Mouse (Mus musculus) myocyte (in vitro differentiated cells): ENCODE measurements around the gene Khdrbs2. TPM values are rescaled to one million over a fixed set of nuclear protein-coding genes. Genes with fewer than 3 reads are reported as not detected.

ENCODE experiments used
- H3K27me3 ChIP-seq: one replicate; pipeline ENCODE4 v1.6.1; 2011; ENCODE audit not compliant: control insufficient read depth, insufficient read depth, insufficient read length
- H3K36me3 ChIP-seq: one replicate; pipeline ENCODE4 v1.6.1; 2011; ENCODE audit not compliant: control insufficient read depth, insufficient read depth
- H3K4me2 ChIP-seq: one replicate; pipeline ENCODE4 v1.6.1; 2011; ENCODE audit warnings: low read depth, control low read depth
- H3K4me3 ChIP-seq: one replicate; pipeline ENCODE4 v1.5.1; 2011; ENCODE audit warnings: mild to moderate bottlenecking, control low read depth, moderate library complexity
- H3K79me2 ChIP-seq: one replicate; pipeline ENCODE4 v1.6.1; 2011; ENCODE audit not compliant: control insufficient read depth, insufficient read depth
- H3ac ChIP-seq: one replicate; pipeline ENCODE4 v1.6.1; 2011; ENCODE audit not compliant: control insufficient read depth, insufficient read length
- CEBPB ChIP-seq: IDR thresholded peaks from 2 replicates; pipeline ENCODE4 v1.6.1; 2011; ENCODE audit warnings: mild to moderate bottlenecking, moderate library complexity; ENCODE audit not compliant: poor library complexity, insufficient read depth, severe bottlenecking
- E2F4 ChIP-seq: IDR thresholded peaks from one replicate; pipeline ENCODE4 v1.6.1; 2011; ENCODE audit warnings: mild to moderate bottlenecking, control low read depth, moderate library complexity; ENCODE audit not compliant: insufficient read depth
- MAX ChIP-seq: IDR thresholded peaks from one replicate; pipeline ENCODE4 v1.6.1; 2011; ENCODE audit warnings: low read depth, mild to moderate bottlenecking, control low read depth
- MYOD1 ChIP-seq, 3 experiments: IDR thresholded peaks; one replicate each; pipeline ENCODE4 v1.6.1; 2011; ENCODE audit warnings: control low read depth in 2 of 3, low read depth in 2 of 3, mild to moderate bottlenecking in 2 of 3, moderate library complexity in 1 of 3; ENCODE audit not compliant: insufficient read length in 2 of 3, control insufficient read depth in 1 of 3
- MYOG ChIP-seq, 3 experiments: IDR thresholded peaks; one replicate each; pipeline ENCODE4 v1.6.1; 2011; ENCODE audit warnings: control low read depth in 2 of 3, low read depth in 2 of 3, mild to moderate bottlenecking in 2 of 3; ENCODE audit not compliant: insufficient read length in 2 of 3, control insufficient read depth in 1 of 3, insufficient read depth in 1 of 3
- POLR2A ChIP-seq: IDR thresholded peaks from one replicate; pipeline ENCODE4 v1.6.1; 2011; ENCODE audit warnings: low read depth, mild to moderate bottlenecking, control low read depth, moderate library complexity; ENCODE audit not compliant: insufficient read length
- POLR2AphosphoS2 ChIP-seq: IDR thresholded peaks from one replicate; pipeline ENCODE4 v1.6.1; 2011; ENCODE audit warnings: low read depth, control low read depth; ENCODE audit not compliant: insufficient read length
- REST ChIP-seq: IDR thresholded peaks from one replicate; pipeline ENCODE4 v1.6.1; 2011; ENCODE audit warnings: mild to moderate bottlenecking, control low read depth, moderate library complexity; ENCODE audit not compliant: insufficient read depth, insufficient read length
- SRF ChIP-seq: IDR thresholded peaks from one replicate; pipeline ENCODE4 v1.6.1; 2011; ENCODE audit warnings: low read depth; ENCODE audit not compliant: control insufficient read depth, insufficient read length
- TCF12 ChIP-seq: IDR thresholded peaks from one replicate; pipeline ENCODE4 v1.6.1; 2011; ENCODE audit warnings: mild to moderate bottlenecking, control low read depth; ENCODE audit not compliant: poor library complexity, insufficient read depth, severe bottlenecking
- TCF3 ChIP-seq: IDR thresholded peaks from one replicate; pipeline ENCODE4 v1.6.1; 2011; ENCODE audit warnings: low read depth, control low read depth; ENCODE audit not compliant: insufficient read length
- USF1 ChIP-seq: IDR thresholded peaks from one replicate; pipeline ENCODE4 v1.6.1; 2011; ENCODE audit warnings: low read depth, mild to moderate bottlenecking, control low read depth, moderate library complexity
- polyA plus RNA-seq: library from polyadenylated mRNA; unstranded; fragments of >200 nt; fragmentation: generic; extraction: Trizol; gene quantifications from one replicate; pipeline ENCODE4 v1.2.1, GENCODE M21; 2012; ENCODE audit warnings: missing spikeins

Gene Khdrbs2
- polyA plus RNA-seq, 1 experiment: 0.08 TPM

- Histone ChIP-seq H3K4me2 (no peak overlapping the region), H3K79me2 (no peaks in the 10 kb centered on the region), H3K27me3 (no peaks in the 10 kb centered on the region), H3K36me3 (no peaks in the 10 kb centered on the region), H3K4me3 (no peak overlapping the region), H3ac (no peak overlapping the region)
- TF ChIP-seq POLR2AphosphoS2 (no peak), SRF (no peak), E2F4 (no peak), USF1 (no peak), POLR2A (no peak)
Measured at GRCm38 (mm10) chr1:32301391-32301790, 128.9 kb downstream of the Khdrbs2 start.

DNA sequence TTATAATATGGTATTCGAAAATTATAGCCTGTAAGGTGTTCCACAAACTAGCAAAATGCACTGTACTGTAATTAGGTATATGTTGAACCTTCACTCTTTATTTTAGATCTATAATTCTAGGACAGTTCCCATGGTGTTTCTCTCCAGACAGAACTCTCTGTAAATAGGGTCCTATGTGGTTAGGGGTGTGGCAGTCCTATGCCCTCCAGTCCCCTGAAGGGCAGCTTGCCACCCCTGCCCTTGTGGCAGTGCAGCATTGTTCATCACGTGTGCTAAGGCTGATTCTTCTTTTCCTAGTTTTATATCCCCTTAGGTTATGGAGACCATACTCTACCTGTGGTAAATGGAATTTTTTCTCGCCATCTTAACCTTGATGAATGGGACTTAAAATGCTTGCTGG, 136.6 kb downstream of the Khdrbs2 start:
- no peak overlapping the region for H3K4me2 ChIP-seq
- TF ChIP-seq TCF3 (no peak), CEBPB (no peak), MAX (no peak), E2F4 (no peak), MYOG (IDR thresholded peaks at IDR 0.05; ENCODE audit: control insufficient read depth in 1 of 3, insufficient read depth in 1 of 3, insufficient read length in 2 of 3, low read depth in 2 of 3) (no peak), POLR2A (no peak), USF1 (no peak), SRF (no peak), MYOD1 (IDR thresholded peaks at IDR 0.05; ENCODE audit: control insufficient read depth in 1 of 3, insufficient read length in 2 of 3, low read depth in 2 of 3) (no peak), REST (no peak), POLR2AphosphoS2 (no peak), TCF12 (no peak)
- H3K36me3 ChIP-seq: no peaks in the 10 kb centered on the region
- H3K4me3 ChIP-seq: no peak overlapping the region
- H3ac ChIP-seq: no peak overlapping the region
- no peaks in the 10 kb centered on the region for H3K79me2 ChIP-seq
- H3K27me3 ChIP-seq: no peaks in the 10 kb centered on the region

GRCm38 (mm10) chr1:32309637-32310036, 137.1 kb downstream of the Khdrbs2 start:
- H3K27me3 ChIP-seq: no peaks in the 10 kb centered on the region
- no peaks in the 10 kb centered on the region for H3K79me2 ChIP-seq
- TF ChIP-seq MAX (no peak), TCF3 (no peak), SRF (no peak), USF1 (no peak), POLR2A (no peak), MYOG (IDR thresholded peaks at IDR 0.05; ENCODE audit: control insufficient read depth in 1 of 3, insufficient read depth in 1 of 3, insufficient read length in 2 of 3, low read depth in 2 of 3) (no peak), REST (no peak), MYOD1 (IDR thresholded peaks at IDR 0.05; ENCODE audit: control insufficient read depth in 1 of 3, insufficient read length in 2 of 3, low read depth in 2 of 3) (no peak), TCF12 (no peak), E2F4 (no peak), CEBPB (no peak)
- H3ac ChIP-seq: no peak overlapping the region
- H3K4me3 ChIP-seq: no peak overlapping the region
- H3K36me3 ChIP-seq: no peaks in the 10 kb centered on the region
- H3K4me2 ChIP-seq: no peak overlapping the region

GRCm38 (mm10) chr1:32339108-32339507, 166.6 kb downstream of the Khdrbs2 start:
- no peak overlapping the region for H3K4me2 ChIP-seq
- TF ChIP-seq CEBPB: no peak
- TF ChIP-seq MYOG (IDR thresholded peaks at IDR 0.05; ENCODE audit: control insufficient read depth in 1 of 3, insufficient read depth in 1 of 3, insufficient read length in 2 of 3, low read depth in 2 of 3): no peak
- no peak for TF ChIP-seq TCF12
- TF ChIP-seq POLR2AphosphoS2: no peak
- TF ChIP-seq REST: no peak
- no peak for TF ChIP-seq POLR2A
- TF ChIP-seq MAX: no peak
- TF ChIP-seq USF1: no peak
- no peak for TF ChIP-seq TCF3
- TF ChIP-seq E2F4: no peak
- TF ChIP-seq SRF: no peak
- no peak for TF ChIP-seq MYOD1 (IDR thresholded peaks at IDR 0.05; ENCODE audit: control insufficient read depth in 1 of 3, insufficient read length in 2 of 3, low read depth in 2 of 3)
- no peaks in the 10 kb centered on the region for H3K36me3 ChIP-seq
- no peaks in the 10 kb centered on the region for H3K79me2 ChIP-seq
- H3ac ChIP-seq: no peak overlapping the region
- H3K27me3 ChIP-seq: no peaks in the 10 kb centered on the region
- H3K4me3 ChIP-seq: no peak overlapping the region

DNA sequence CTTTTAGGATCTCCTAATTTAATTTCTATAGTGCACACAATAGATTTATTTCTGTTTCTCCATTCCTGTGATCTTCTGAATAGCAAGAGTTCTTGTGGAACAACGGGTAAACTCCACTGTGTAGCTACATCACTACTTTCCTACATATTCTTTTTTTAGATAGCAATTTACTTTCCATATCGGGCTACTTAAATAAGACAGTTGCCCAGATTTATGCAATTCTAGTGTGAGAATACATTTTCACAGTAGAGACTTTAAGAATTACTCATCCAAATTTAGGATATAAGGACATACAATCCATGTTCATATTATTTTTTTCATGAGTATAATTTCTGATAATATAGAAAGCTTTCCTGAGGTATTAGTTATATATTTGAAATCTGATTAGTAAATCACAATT, 175.0 kb downstream of the Khdrbs2 start:
- H3K4me3 ChIP-seq: no peak overlapping the region
- TF ChIP-seq E2F4: no peak
- no peak for TF ChIP-seq USF1
- no peak for TF ChIP-seq TCF12
- no peak for TF ChIP-seq POLR2AphosphoS2
- TF ChIP-seq REST: no peak
- no peak for TF ChIP-seq SRF
- no peak for TF ChIP-seq MYOD1 (IDR thresholded peaks at IDR 0.05; ENCODE audit: control insufficient read depth in 1 of 3, insufficient read length in 2 of 3, low read depth in 2 of 3)
- TF ChIP-seq MAX: no peak
- TF ChIP-seq TCF3: no peak
- no peak for TF ChIP-seq CEBPB
- no peak for TF ChIP-seq MYOG (IDR thresholded peaks at IDR 0.05; ENCODE audit: control insufficient read depth in 1 of 3, insufficient read depth in 1 of 3, insufficient read length in 2 of 3, low read depth in 2 of 3)
- TF ChIP-seq POLR2A: no peak
- H3K27me3 ChIP-seq: no peaks in the 10 kb centered on the region

More for the DNA sequence above, 175.0 kb downstream of the Khdrbs2 start:
- no peak overlapping the region for H3ac ChIP-seq
- no peak overlapping the region for H3K4me2 ChIP-seq
- H3K79me2 ChIP-seq: no peaks in the 10 kb centered on the region
- H3K36me3 ChIP-seq: no peaks in the 10 kb centered on the region
